Mouse (Mus musculus) myocyte (in vitro differentiated cells): ENCODE results near the gene Mta3.

ENCODE experiments used
- CEBPB ChIP-seq: IDR thresholded peaks from 2 replicates; pipeline ENCODE4 v1.6.1; 2011; ENCODE audit warnings: mild to moderate bottlenecking, moderate library complexity; ENCODE audit not compliant: poor library complexity, insufficient read depth, severe bottlenecking
- E2F4 ChIP-seq: IDR thresholded peaks from one replicate; pipeline ENCODE4 v1.6.1; 2011; ENCODE audit warnings: mild to moderate bottlenecking, control low read depth, moderate library complexity; ENCODE audit not compliant: insufficient read depth
- MYOD1 ChIP-seq, 3 experiments: IDR thresholded peaks; one replicate each; pipeline ENCODE4 v1.6.1; 2011; ENCODE audit warnings: control low read depth in 2 of 3, low read depth in 2 of 3, mild to moderate bottlenecking in 2 of 3, moderate library complexity in 1 of 3; ENCODE audit not compliant: insufficient read length in 2 of 3, control insufficient read depth in 1 of 3
- MYOG ChIP-seq, 3 experiments: IDR thresholded peaks; one replicate each; pipeline ENCODE4 v1.6.1; 2011; ENCODE audit warnings: control low read depth in 2 of 3, low read depth in 2 of 3, mild to moderate bottlenecking in 2 of 3; ENCODE audit not compliant: insufficient read length in 2 of 3, control insufficient read depth in 1 of 3, insufficient read depth in 1 of 3
- POLR2A ChIP-seq: IDR thresholded peaks from one replicate; pipeline ENCODE4 v1.6.1; 2011; ENCODE audit warnings: low read depth, mild to moderate bottlenecking, control low read depth, moderate library complexity; ENCODE audit not compliant: insufficient read length
- REST ChIP-seq: IDR thresholded peaks from one replicate; pipeline ENCODE4 v1.6.1; 2011; ENCODE audit warnings: mild to moderate bottlenecking, control low read depth, moderate library complexity; ENCODE audit not compliant: insufficient read depth, insufficient read length
- TCF12 ChIP-seq: IDR thresholded peaks from one replicate; pipeline ENCODE4 v1.6.1; 2011; ENCODE audit warnings: mild to moderate bottlenecking, control low read depth; ENCODE audit not compliant: poor library complexity, insufficient read depth, severe bottlenecking
- USF1 ChIP-seq: IDR thresholded peaks from one replicate; pipeline ENCODE4 v1.6.1; 2011; ENCODE audit warnings: low read depth, mild to moderate bottlenecking, control low read depth, moderate library complexity

DNA sequence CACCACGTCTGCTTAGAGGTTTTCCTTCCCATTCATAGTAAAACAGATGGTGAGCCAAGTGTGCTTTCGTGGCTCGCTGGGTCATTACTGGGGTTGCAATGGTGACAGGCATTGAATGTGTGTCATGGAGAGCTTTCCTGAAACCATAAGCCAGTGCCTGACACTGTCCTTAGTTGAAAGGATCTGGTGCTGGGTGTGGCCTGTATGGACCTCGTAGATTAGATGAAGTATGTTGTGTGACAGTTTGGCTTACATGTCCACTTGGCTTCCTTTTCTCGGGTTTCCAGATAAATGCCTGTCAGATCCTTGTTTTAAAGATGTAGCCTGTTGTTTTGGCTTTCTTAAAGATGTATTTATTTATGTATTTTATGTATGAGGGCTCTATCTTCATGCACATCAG is 74.3 kb downstream of the Mta3 start:
- no peak for TF ChIP-seq CEBPB
- TF ChIP-seq E2F4: no peak
- TF ChIP-seq MYOD1 (IDR thresholded peaks at IDR 0.05; ENCODE audit: control insufficient read depth in 1 of 3, insufficient read length in 2 of 3, low read depth in 2 of 3): no peak
- no peak for TF ChIP-seq REST
- no peak for TF ChIP-seq USF1
- TF ChIP-seq POLR2A: no peak
- no peak for TF ChIP-seq TCF12
- no peak for TF ChIP-seq MYOG (IDR thresholded peaks at IDR 0.05; ENCODE audit: control insufficient read depth in 1 of 3, insufficient read depth in 1 of 3, insufficient read length in 2 of 3, low read depth in 2 of 3)
